Mouse (Mus musculus) kidney, adult 9 months (tissue): ENCODE measurements around the gene Tgm4.

Experiments
- DNase-seq: peaks from one replicate; pipeline ENCODE4 v3.0.0; 2022

Gene Tgm4

DNA sequence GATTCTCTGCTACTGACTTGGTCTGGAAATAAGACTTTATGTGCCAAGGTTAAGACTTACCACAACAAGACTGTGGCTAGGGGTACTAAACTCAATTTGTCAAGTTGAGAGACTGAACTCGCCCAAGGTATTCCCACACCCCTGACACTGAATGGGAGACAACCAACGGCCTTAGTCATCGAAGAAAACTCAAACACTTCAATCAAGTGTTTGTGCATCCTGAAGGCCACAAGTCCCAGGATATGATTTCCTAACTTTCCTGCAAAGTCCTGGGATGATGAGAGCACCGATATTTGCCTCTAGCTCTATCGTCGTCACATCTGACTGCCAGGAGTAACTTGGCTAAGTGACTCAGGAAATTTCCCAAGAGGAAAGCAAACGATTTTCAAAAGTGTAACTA, 74.7 kb downstream of the Tgm4 start:
- DNase-seq, result no peak

DNA sequence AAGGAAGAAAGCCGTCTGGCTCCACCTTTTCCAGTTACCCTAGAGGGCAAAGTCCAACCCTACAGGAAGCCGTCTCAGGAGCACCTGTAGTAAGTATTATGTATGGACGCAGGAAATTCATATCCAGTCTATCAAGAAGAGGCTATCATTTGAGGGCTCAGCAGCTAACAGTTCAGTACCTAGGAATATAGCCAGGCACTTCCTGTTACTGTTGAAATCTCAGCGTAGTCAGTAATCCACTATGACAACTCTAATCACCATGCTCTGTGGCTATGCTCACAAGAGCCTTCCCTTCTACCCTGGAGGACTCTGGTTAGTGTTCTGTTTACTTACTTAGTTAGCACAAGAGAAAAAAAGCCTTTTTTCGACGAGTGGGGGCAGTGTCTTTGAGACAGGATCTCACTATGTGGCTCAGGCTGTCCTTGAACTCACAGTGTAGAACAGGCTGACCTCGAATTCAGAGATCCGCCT, 77.3 kb downstream of the Tgm4 start:
- peak; percentile 6 for DNase-seq

DNA sequence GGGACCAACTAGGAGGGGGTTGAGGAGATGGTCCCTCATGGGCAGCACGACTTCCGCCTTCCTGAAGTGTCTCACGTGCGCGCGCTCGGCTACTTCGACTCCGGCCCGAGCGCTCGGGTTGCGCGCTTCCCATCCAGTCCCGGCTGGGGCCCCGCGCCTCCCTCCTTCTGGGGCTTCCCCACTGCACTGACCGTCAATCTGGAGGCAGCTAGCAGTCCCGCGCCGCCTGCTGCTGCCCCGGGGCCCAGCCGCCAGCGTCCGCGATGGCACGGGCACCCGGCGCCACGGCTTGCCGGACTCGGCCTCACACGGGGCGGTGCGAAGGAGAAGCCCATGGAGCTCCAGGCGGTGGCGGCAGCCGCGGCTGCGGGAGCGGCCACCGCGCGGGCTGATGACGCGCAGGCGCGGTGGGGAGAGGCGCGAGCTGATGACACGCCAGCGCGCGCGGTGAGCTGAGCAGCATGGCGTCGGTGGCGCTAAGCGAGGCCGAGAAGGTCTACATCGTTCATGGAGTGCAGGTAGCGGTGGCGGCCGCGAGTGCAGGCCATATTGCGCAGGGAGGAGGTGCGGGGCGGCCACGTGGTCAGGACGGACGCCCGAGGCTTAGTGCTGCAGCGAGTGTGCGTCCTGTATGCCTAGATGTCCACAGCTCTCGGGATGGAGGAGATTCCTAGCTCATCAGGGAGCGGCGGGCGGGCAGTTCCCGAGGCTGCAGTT, 78.4 kb downstream of the Tgm4 start, which contains the start of the genes Zdhhc3 and Exosc7:
TSS of gene Zdhhc3 (minus strand) at position 401 of the 717 bp plus-strand sequence.
TSS of gene Exosc7 (plus strand) at position 411 of the 717 bp plus-strand sequence.
- peak; percentile 82 for DNase-seq

DNA sequence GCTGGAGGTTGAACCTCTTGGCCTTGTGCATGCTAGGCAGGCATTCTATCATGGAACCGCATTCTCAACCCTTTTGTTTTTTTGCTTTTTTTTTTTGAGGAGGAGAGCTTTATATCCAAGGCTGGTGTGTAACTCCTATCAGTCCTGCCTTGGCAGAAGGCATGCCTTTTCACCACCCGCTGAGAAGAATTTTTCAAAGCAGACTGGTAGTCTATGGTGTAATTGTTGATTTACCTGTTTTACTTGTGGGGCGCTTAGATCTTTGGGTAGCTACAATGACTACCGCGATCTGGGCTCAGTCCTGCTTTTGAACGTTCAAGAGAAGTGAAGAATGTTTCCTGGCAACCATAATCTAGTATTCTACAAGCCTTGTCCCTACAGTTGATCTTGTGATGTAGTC, 79.4 kb downstream of the Tgm4 start:
- DNase-seq, result no peak

DNA sequence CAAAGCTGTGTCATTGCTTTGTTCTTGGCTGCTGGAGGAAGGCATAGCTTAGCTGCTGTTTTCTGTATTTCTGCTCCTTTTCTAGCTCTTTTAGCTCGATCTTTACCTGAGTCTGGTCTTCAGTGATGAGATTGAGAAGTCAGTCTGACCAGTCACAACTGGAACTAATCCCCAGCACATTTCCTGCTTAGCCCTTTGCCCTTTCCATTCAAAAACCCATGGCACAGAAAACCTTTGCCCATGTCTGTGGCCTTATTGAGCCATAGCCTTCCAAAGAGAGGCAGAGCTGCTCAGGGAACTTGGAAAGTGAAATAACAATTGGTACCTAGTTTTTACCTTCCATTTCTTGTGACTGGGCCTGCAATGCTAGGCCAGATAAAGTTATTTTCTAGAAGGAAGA, 81.0 kb downstream of the Tgm4 start:
- peak; percentile 8 for DNase-seq
